9 mouse cellular contexts compared by ENCODE assay signal in genomic region chr12:5237078-5237477, GRCm38 (mm10).
DNase-seq lines count a peak whose midpoint lies in the region; ATAC-seq lines count a peak whose summit lies in the region.
"Had no signal": no experiment of that assay in that cellular context is flagged by ENCODE, and none has a peak within 500 bp of the region (broad histone marks: within the 10 kb centered on the region; RNA-seq: fewer than 3 reads in every experiment).

No protein-coding gene starts in this region.

- no peaks in the 10 kb centered on the region for H3K36me3 ChIP-seq in hindbrain, embryonic 11.5 days (ENCODE audit: control insufficient read depth, insufficient read depth, low read length)
- no peaks in the 10 kb centered on the region for H3K36me3 ChIP-seq in hindbrain, embryonic 10.5 days
- H3K36me3 ChIP-seq in heart, embryonic 13.5 days = no peaks in the 10 kb centered on the region
- H3K36me3 ChIP-seq in stomach, embryonic 15.5 days = no peaks in the 10 kb centered on the region
- no peaks in the 10 kb centered on the region for H3K36me3 ChIP-seq in liver, embryonic 12.5 days

- H3K4me3 ChIP-seq in hindbrain, embryonic 11.5 days (ENCODE audit: low read depth, low read length) = no peak overlapping the region
- H3K4me3 ChIP-seq in hindbrain, embryonic 10.5 days = no peak overlapping the region
- H3K4me3 ChIP-seq in heart, embryonic 13.5 days = no peak overlapping the region
- H3K4me3 ChIP-seq in stomach, embryonic 15.5 days (replicated peaks) = no peak overlapping the region
- H3K4me3 ChIP-seq in liver, embryonic 12.5 days = no peak overlapping the region
- H3K4me3 ChIP-seq: megakaryocyte, embryonic 14.5 days had no signal

- no peak overlapping the region for H3K27ac ChIP-seq in hindbrain, embryonic 11.5 days (ENCODE audit: low read depth, low read length)
- H3K27ac ChIP-seq in hindbrain, embryonic 10.5 days = no peak overlapping the region
- H3K27ac ChIP-seq in heart, embryonic 13.5 days (replicated peaks) = 0 out of 2 replicates have a peak overlapping the region, but pooled peaks have one; percentile 14
- H3K27ac ChIP-seq in stomach, embryonic 15.5 days = no peak overlapping the region
- no peak overlapping the region for H3K27ac ChIP-seq in liver, embryonic 12.5 days

- ATAC-seq in hindbrain, embryonic 11.5 days (ENCODE audit: low FRiP score) = peak; percentile 48; the same call in 1 of the 2 replicates
- ATAC-seq in heart, embryonic 13.5 days (ENCODE audit: extremely low read depth, insufficient number of reproducible peaks, low FRiP score, low TSS enrichment) = no peak
- peak; percentile 48; the same call in 1 of the 2 replicates for ATAC-seq in stomach, embryonic 15.5 days (ENCODE audit: insufficient read depth, low FRiP score, low read depth)
- no peak for ATAC-seq in liver, embryonic 12.5 days

- no peak overlapping the region for H3K9ac ChIP-seq in hindbrain, embryonic 11.5 days (ENCODE audit: low read depth, low read length)
- no peak overlapping the region for H3K9ac ChIP-seq in heart, embryonic 13.5 days
- no peak overlapping the region for H3K9ac ChIP-seq in stomach, embryonic 15.5 days
- no peak overlapping the region for H3K9ac ChIP-seq in liver, embryonic 12.5 days

- no peaks in the 10 kb centered on the region for H3K27me3 ChIP-seq in hindbrain, embryonic 11.5 days (ENCODE audit: control insufficient read depth, insufficient read depth, low read length)
- no peaks in the 10 kb centered on the region for H3K27me3 ChIP-seq in hindbrain, embryonic 10.5 days (ENCODE audit: insufficient read depth, poor library complexity, severe bottlenecking)
- no peaks in the 10 kb centered on the region for H3K27me3 ChIP-seq in heart, embryonic 13.5 days (replicated peaks)
- no peaks in the 10 kb centered on the region for H3K27me3 ChIP-seq in stomach, embryonic 15.5 days (replicated peaks)
- H3K27me3 ChIP-seq in liver, embryonic 12.5 days (replicated peaks) = no peaks in the 10 kb centered on the region

- 68% methylated on average over 5 of the region's 5 CpGs for WGBS in hindbrain, embryonic 11.5 days
- 87% methylated on average over 5 of the region's 5 CpGs for WGBS in hindbrain, embryonic 10.5 days
- 42% methylated on average over 5 of the region's 5 CpGs for WGBS in heart, embryonic 13.5 days
- 48% methylated on average over 5 of the region's 5 CpGs for WGBS in stomach, embryonic 15.5 days
- WGBS in liver, embryonic 12.5 days (ENCODE audit: insufficient replicate concordance) = 58% methylated on average over 5 of the region's 5 CpGs

- H3K9me3 ChIP-seq in hindbrain, embryonic 11.5 days (ENCODE audit: control insufficient read depth, low read length) = no peaks in the 10 kb centered on the region
- H3K9me3 ChIP-seq in hindbrain, embryonic 10.5 days = no peaks in the 10 kb centered on the region
- no peaks in the 10 kb centered on the region for H3K9me3 ChIP-seq in heart, embryonic 13.5 days
- H3K9me3 ChIP-seq in stomach, embryonic 15.5 days = no peaks in the 10 kb centered on the region
- no peaks in the 10 kb centered on the region for H3K9me3 ChIP-seq in liver, embryonic 12.5 days (replicated peaks)
- H3K9me3 ChIP-seq: megakaryocyte, embryonic 14.5 days had no signal

- no peak overlapping the region for H3K4me2 ChIP-seq in hindbrain, embryonic 11.5 days (replicated peaks; ENCODE audit: low read depth, low read length)
- H3K4me2 ChIP-seq in heart, embryonic 13.5 days = no peak overlapping the region
- H3K4me2 ChIP-seq in stomach, embryonic 15.5 days = no peak overlapping the region
- no peak overlapping the region for H3K4me2 ChIP-seq in liver, embryonic 12.5 days

- DNase-seq in hindbrain, embryonic 11.5 days (ENCODE audit: low spot score) = no peak
- no peak for DNase-seq in hindbrain, embryonic 10.5 days (ENCODE audit: low spot score)
- peak; percentile 57 for DNase-seq in adrenal gland, postnatal 25 days
- DNase-seq in kidney, postnatal 10 days = peak; percentile 86
- DNase-seq in embryo, embryonic 10 days (ENCODE audit: low spot score) = no peak

- H3K4me1 ChIP-seq in hindbrain, embryonic 11.5 days (replicated peaks; ENCODE audit: control insufficient read depth, insufficient read depth, low read length) = no peaks in the 10 kb centered on the region
- peaks cover 37% of the 10 kb centered on the region for H3K4me1 ChIP-seq in hindbrain, embryonic 10.5 days (replicated peaks)
- H3K4me1 ChIP-seq in heart, embryonic 13.5 days = peaks cover 29% of the 10 kb centered on the region
- peaks cover 8% of the 10 kb centered on the region; the same call in 1 of the 2 replicates for H3K4me1 ChIP-seq in stomach, embryonic 15.5 days
- H3K4me1 ChIP-seq in liver, embryonic 12.5 days = no peaks in the 10 kb centered on the region
- H3K4me1 ChIP-seq: megakaryocyte, embryonic 14.5 days had no signal

Comparison
In these comparisons a context has a peak if more than half of its experiments do, and no peak if none do; other contexts are left out.
1. ATAC-seq: peak in hindbrain, embryonic 11.5 days (single experiment) and stomach, embryonic 15.5 days (single experiment); none in heart, embryonic 13.5 days (single experiment) and liver, embryonic 12.5 days (single experiment).
2. DNase-seq: peak in adrenal gland, postnatal 25 days (single experiment) and kidney, postnatal 10 days (single experiment); none in hindbrain, embryonic 11.5 days (single experiment), hindbrain, embryonic 10.5 days (single experiment) and embryo, embryonic 10 days (single experiment).